Mouse (Mus musculus) kidney, embryonic 15.5 days (tissue): ENCODE measurements around the gene Actn4. TPM values are rescaled to one million over a fixed set of nuclear protein-coding genes. Genes with fewer than 3 reads are reported as not detected.
"Not testable (repeated sequence)": the region's sequence is repeated elsewhere in the genome, so short reads cannot be mapped to it uniquely, and the experiment has no call there.

Experiments used
- ATAC-seq: fragments of 200-750 bp; cut with Nextera tagmentation; replicated peaks from 2 replicates; pipeline ENCODE4 v1.8.0; 2017; ENCODE audit warnings: moderate TSS enrichment; ENCODE audit not compliant: low FRiP score
- H3K27ac ChIP-seq: fragments of 300-500 bp; sonication (generic); 2 replicates; pipeline ENCODE4 v1.5.1; 2015; ENCODE audit warnings: mild to moderate bottlenecking, inconsistent platforms
- H3K27me3 ChIP-seq: fragments of 300-500 bp; sonication (generic); 2 replicates; pipeline ENCODE4 v1.6.1; 2015; ENCODE audit warnings: inconsistent platforms
- H3K36me3 ChIP-seq: fragments of 300-500 bp; sonication (generic); 2 replicates; pipeline ENCODE4 v1.6.1; 2015; ENCODE audit warnings: inconsistent platforms
- H3K4me1 ChIP-seq: fragments of 300-500 bp; sonication (generic); 2 replicates; pipeline ENCODE4 v1.6.1; 2015; ENCODE audit warnings: inconsistent platforms
- H3K4me2 ChIP-seq: fragments of 300-500 bp; sonication (generic); 2 replicates; pipeline ENCODE4 v1.6.1; 2015; ENCODE audit warnings: moderate library complexity, mild to moderate bottlenecking, inconsistent platforms
- H3K4me3 ChIP-seq: fragments of 300-500 bp; sonication (generic); replicated peaks from 2 replicates; pipeline ENCODE4 v1.5.1; 2015; ENCODE audit warnings: mild to moderate bottlenecking, inconsistent platforms
- H3K9ac ChIP-seq: fragments of 300-500 bp; sonication (generic); 2 replicates; pipeline ENCODE4 v1.6.1; 2015; ENCODE audit warnings: mild to moderate bottlenecking, inconsistent platforms
- H3K9me3 ChIP-seq: fragments of 300-500 bp; sonication (generic); replicated peaks from 2 replicates; pipeline ENCODE4 v1.6.1; 2016; ENCODE audit warnings: inconsistent platforms
- WGBS: fragments of 180-500 bp; shearing (Covaris S2); methylation state at CpG from one replicate; pipeline ENCODE4 v1.1.7; 2015; ENCODE audit warnings: mixed read lengths; 5-methylcytosine and 5-hydroxymethylcytosine counted together
- polyA plus RNA-seq: library from polyadenylated mRNA; unstranded; fragments of >200 nt; fragmentation: Nextera tagmentation; extraction: Ambion mirVana; gene quantifications from 2 replicates; pipeline ENCODE4 v1.2.1, GENCODE M21; 2015

Gene Actn4
- polyA plus RNA-seq, 1 experiment from 2014 or later, result 312 TPM

DNA sequence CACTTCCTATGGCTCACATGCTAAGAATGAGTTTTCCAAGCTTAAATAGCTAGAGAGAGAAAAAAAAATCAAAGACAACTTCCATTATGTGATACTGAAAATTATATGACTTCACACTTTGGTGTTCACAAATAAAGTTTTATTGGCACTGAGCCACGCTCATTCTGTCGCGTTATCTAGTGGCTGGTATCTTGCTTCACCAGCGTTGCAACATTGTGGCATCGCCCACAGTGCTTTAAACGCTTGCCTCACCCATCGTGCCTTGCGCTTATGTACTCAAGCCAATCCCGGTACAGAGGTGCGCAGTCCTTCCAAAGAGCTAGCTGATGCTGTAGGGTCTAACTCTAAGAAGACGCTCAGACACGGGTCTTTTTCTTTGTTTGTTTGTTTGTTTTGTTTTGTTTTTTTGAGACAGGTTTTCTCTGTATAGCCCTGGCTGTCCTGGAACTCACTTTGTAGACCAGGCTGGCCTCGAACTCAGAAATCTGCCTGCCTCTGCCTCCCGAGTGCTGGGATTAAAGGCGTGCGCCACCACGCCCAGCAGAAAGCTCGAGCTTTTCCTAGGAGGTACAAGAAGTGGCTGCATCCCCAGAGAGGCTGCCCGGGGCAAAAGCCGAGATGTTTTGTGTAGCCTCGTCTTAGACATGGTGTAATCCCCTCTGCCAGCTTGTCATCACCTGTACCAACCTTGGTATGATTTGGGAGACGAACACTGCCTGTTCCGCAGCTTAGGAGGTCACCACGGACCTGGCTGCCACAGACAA is 91.1 kb downstream of the Actn4 start:
- no peaks in the 10 kb centered on the region for H3K9me3 ChIP-seq
- ATAC-seq, result no peak
- H3K4me3 ChIP-seq, result no peak overlapping the region
- H3K4me2 ChIP-seq, result no peak overlapping the region
- H3K27ac ChIP-seq, result no peak overlapping the region
- no peaks in the 10 kb centered on the region for H3K27me3 ChIP-seq
- no peak overlapping the region for H3K9ac ChIP-seq
- WGBS, result 89% methylated on average over 24 of the region's 24 CpGs
- H3K4me1 ChIP-seq, result peaks cover 14% of the 10 kb centered on the region
- no peaks in the 10 kb centered on the region for H3K36me3 ChIP-seq

GRCm38 (mm10) chr7:28867508-28868340 is 94.4 kb downstream of the Actn4 start:
- H3K9me3 ChIP-seq, H3K9ac ChIP-seq, H3K4me3 ChIP-seq, H3K27me3 ChIP-seq, H3K36me3 ChIP-seq, H3K27ac ChIP-seq: not testable (repeated sequence)
- WGBS, result 29% methylated on average over 23 of the region's 23 CpGs
- ATAC-seq, result peak; percentile 53; the same call in 1 of the 2 replicates
- H3K4me2 ChIP-seq, result peak overlapping the region; percentile 48
- peaks cover 29% of the 10 kb centered on the region for H3K4me1 ChIP-seq

- H3K9ac ChIP-seq, result no peak overlapping the region
- no peak for ATAC-seq
- 89% methylated on average over 28 of the region's 28 CpGs for WGBS
- no peaks in the 10 kb centered on the region for H3K9me3 ChIP-seq
- no peak overlapping the region for H3K4me2 ChIP-seq
- H3K4me1 ChIP-seq, result peaks cover 29% of the 10 kb centered on the region
- no peak overlapping the region for H3K27ac ChIP-seq
- H3K27me3 ChIP-seq, result no peaks in the 10 kb centered on the region
- H3K4me3 ChIP-seq, result no peak overlapping the region
- H3K36me3 ChIP-seq, result no peaks in the 10 kb centered on the region
These were observed 95.2 kb downstream of the Actn4 start for GRCm38 (mm10) chr7:28866769-28867507.

- H3K9me3 ChIP-seq, result no peaks in the 10 kb centered on the region
- peaks cover 29% of the 10 kb centered on the region for H3K4me1 ChIP-seq
- peak; percentile 69; the same call in 1 of the 2 replicates for ATAC-seq
- H3K27me3 ChIP-seq, result no peaks in the 10 kb centered on the region
- no peak overlapping the region; the same call in 1 of the 2 replicates for H3K9ac ChIP-seq
- 31% methylated on average over 33 of the region's 33 CpGs for WGBS
- H3K4me2 ChIP-seq, result peak overlapping the region; percentile 54
- no peaks in the 10 kb centered on the region for H3K36me3 ChIP-seq
- H3K27ac ChIP-seq, result no peak overlapping the region
- peak overlapping the region; percentile 27 for H3K4me3 ChIP-seq
These were observed 96.4 kb downstream of the Actn4 start for GRCm38 (mm10) chr7:28865481-28866300.

DNA sequence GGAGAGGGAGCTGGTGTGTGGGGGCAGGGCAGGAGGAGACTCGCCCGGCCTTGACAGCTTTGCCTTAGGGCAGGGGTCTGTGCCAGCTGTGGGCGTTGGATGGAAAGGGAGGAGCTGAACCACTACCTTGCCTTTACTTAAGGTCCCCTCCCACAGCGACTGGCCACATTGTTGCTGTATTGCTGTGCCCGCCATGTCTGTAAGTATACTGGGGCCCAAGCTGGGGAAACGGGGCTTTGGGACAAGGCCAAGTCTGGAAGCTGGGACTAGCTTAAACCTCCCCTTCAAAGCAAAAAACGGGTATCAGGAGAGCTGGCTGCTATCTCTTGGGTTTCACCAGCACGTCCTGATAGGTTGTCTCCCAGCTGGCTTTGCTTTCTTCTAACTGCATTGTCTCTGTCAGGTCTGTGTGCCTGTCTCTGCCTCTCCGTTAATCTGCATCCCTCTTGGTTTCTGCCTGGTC is 97.8 kb downstream of the Actn4 start:
- Histone ChIP-seq H3K9me3 (no peaks in the 10 kb centered on the region), H3K4me1 (peaks cover 29% of the 10 kb centered on the region), H3K27me3 (no peaks in the 10 kb centered on the region), H3K4me3 (no peak overlapping the region), H3K36me3 (no peaks in the 10 kb centered on the region), H3K9ac (no peak overlapping the region), H3K4me2 (no peak overlapping the region), H3K27ac (no peak overlapping the region)
- no peak for ATAC-seq
- WGBS, result 45% methylated on average over 9 of the region's 9 CpGs

DNA sequence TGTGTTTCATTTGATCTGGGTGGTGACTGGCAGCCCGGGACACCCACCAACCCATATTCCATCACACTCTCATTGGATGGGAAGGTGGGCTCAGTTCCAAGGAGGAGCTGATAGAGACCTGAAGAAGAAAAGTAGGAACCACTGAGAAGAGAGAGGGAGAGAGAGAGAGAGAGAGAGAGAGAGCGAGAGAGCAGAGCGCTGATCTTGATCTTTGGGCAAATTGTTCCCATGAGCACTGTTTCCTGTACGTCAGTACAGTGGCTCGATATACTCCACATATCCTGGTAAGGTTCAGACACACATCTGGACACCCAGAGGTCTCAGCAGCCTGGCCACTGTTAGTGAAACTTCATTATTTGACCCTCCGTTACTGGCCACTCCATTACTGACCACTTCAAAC is 98.6 kb downstream of the Actn4 start, which contains the start of gene Lgals7:
Gene Lgals7 (plus strand): TSS at position 314 of the 400 bp plus-strand sequence.
- Histone ChIP-seq H3K27me3 (no peaks in the 10 kb centered on the region), H3K4me2 (no peak within 1 kb of the TSS), H3K4me1 (peaks cover 29% of the 10 kb centered on the region), H3K36me3 (no peaks in the 10 kb centered on the region), H3K27ac (no peak within 1 kb of the TSS), H3K9ac (no peak within 1 kb of the TSS), H3K9me3 (no peaks in the 10 kb centered on the region), H3K4me3 (no peak within 1 kb of the TSS)
- no peak for ATAC-seq
- 82% methylated on average over 6 of the region's 6 CpGs for WGBS

GRCm38 (mm10) chr7:28862817-28863499 is 99.2 kb downstream of the Actn4 start:
- H3K9ac ChIP-seq, result no peak overlapping the region
- H3K4me1 ChIP-seq, result peaks cover 29% of the 10 kb centered on the region
- WGBS, result 78% methylated on average over 15 of the region's 15 CpGs
- H3K9me3 ChIP-seq, result no peaks in the 10 kb centered on the region
- no peak for ATAC-seq
- no peaks in the 10 kb centered on the region for H3K27me3 ChIP-seq
- H3K36me3 ChIP-seq, result no peaks in the 10 kb centered on the region
- no peak overlapping the region for H3K27ac ChIP-seq
- no peak overlapping the region for H3K4me3 ChIP-seq
- no peak overlapping the region for H3K4me2 ChIP-seq

DNA sequence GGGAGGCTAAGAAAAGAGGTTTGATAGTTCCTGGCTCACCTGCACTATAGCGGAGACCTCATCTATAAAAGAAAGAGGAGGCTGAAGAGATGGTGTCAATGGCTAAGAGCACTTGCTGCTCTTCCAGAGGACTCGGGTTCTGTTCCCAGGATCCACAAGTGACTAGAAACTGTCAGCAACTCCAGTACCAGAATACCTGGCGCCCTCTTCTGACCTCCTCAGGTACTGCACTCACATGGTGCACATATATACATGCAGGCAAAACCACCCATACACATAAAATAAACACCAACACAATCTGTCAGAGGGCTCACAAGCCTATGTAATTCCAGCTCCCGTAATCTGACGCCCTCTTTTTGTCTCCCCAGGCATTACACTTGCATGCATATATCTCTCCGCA is 101.2 kb downstream of the Actn4 start:
- no peaks in the 10 kb centered on the region for H3K27me3 ChIP-seq
- WGBS, result 90% methylated on average over 6 of the region's 6 CpGs
- H3K4me2 ChIP-seq, result no peak overlapping the region
- no peaks in the 10 kb centered on the region for H3K36me3 ChIP-seq
- peaks cover 14% of the 10 kb centered on the region for H3K4me1 ChIP-seq
- no peak overlapping the region for H3K9ac ChIP-seq
- no peak overlapping the region for H3K27ac ChIP-seq
- no peaks in the 10 kb centered on the region for H3K9me3 ChIP-seq
- no peak for ATAC-seq
- no peak overlapping the region for H3K4me3 ChIP-seq

- Histone ChIP-seq H3K4me3 (no peak overlapping the region), H3K9ac (no peak overlapping the region), H3K9me3 (no peaks in the 10 kb centered on the region), H3K4me2 (no peak overlapping the region), H3K36me3 (no peaks in the 10 kb centered on the region), H3K4me1 (peaks cover 9% of the 10 kb centered on the region), H3K27me3 (no peaks in the 10 kb centered on the region), H3K27ac (no peak overlapping the region)
- WGBS, result 91% methylated on average over 2 of the region's 2 CpGs
- ATAC-seq, result no peak
These were observed 102.2 kb downstream of the Actn4 start for GRCm38 (mm10) chr7:28859953-28860352.

- Histone ChIP-seq H3K4me3 (no peak overlapping the region), H3K27ac (0 out of 2 replicates have a peak overlapping the region, but pooled peaks have one; percentile 29), H3K9ac (no peak overlapping the region), H3K4me1 (peaks cover 8% of the 10 kb centered on the region; the same call in 1 of the 2 replicates), H3K36me3 (no peaks in the 10 kb centered on the region), H3K9me3 (no peaks in the 10 kb centered on the region), H3K27me3 (no peaks in the 10 kb centered on the region), H3K4me2 (no peak overlapping the region)
- no peak for ATAC-seq
- 67% methylated on average over 4 of the region's 4 CpGs for WGBS
These were observed 111.5 kb downstream of the Actn4 start for GRCm38 (mm10) chr7:28850642-28851041.
